Mouse (Mus musculus): ENCODE measurements around the gene Ptpn22.

Gene Ptpn22

GRCm38 (mm10) chr3:103925302-103925701, 65.7 kb downstream of the Ptpn22 start:
- no peak for DNase-seq (ENCODE audit: low read depth, low spot score)

DNA sequence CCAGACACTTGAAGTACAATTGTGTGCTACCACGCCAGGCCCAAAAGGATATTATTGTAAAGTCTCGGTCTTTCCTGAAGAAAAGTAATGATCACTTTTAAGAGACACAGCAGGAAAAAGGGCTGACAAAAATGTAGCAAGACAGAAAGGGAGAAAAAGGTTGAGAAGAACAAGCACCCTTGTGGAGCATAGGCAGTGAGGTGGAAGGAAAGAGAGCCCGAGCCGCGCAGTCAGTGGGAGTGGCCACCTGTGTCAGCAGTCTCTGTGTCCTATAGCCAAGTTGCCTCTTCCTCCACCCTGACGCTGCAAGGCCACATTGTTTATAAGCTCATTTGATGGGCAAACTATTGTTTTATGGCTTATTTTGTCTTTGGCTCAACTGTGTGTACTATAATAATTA, 67.9 kb downstream of the Ptpn22 start:
- no peak for DNase-seq (ENCODE audit: low read depth, low spot score)

- no peak for DNase-seq (ENCODE audit: low read depth, low spot score)
Observed at GRCm38 (mm10) chr3:103944794-103945562, 85.4 kb downstream of the Ptpn22 start.

DNA sequence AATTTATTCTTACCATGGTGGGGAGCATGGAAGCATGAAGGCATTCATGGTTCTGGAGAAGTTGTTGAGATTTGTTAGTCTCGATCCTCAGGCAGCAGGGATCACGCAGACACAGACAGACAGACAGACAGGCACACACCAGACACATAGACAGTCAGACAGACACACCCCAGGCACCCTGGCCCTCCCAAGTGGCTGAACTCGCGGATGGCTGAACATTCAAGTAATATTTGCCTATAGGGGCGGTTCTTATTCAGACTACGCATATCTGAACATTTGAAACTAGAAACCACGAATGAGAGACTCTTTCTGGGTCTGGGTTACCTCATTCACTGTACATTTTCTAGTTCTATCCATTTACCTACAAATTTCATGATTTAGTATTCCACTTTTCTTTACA, 89.1 kb downstream of the Ptpn22 start:
- no peak for DNase-seq (ENCODE audit: low read depth, low spot score)

DNA sequence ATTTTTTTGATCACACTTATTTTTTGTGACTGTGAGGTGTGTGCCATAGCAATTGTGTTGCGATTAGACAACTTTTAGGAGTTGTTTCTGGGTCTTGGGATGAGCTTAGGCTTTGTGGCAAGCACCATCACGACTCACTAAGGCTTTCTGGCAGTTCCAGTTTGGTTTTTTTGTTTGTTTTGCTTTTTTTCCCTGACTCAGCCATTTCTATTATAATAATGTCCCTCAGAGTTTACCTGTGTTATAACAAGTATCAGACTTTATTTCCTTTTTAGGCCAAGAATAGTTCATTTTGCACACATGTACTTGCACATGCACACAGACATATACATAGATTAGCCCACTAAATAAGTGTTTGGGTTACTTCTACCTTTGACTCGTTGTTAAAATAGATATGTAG, 101.0 kb downstream of the Ptpn22 start:
- no peak for DNase-seq (ENCODE audit: low read depth, low spot score)

Measured in forelimb bud, embryonic 11.5 days (tissue).